Mouse (Mus musculus) limb, embryonic 10.5 days (tissue): ENCODE measurements around the gene Cdc5l. TPM values are rescaled to one million over a fixed set of nuclear protein-coding genes. Genes with fewer than 3 reads are reported as not detected.

Experiments
- DNase-seq: peaks from one replicate; pipeline ENCODE4 v3.0.0-alpha.2; 2017; ENCODE audit warnings: low spot score
- H3K27ac ChIP-seq: fragments of 300-500 bp; sonication (generic); 2 replicates; pipeline ENCODE4 v1.5.1; 2016; ENCODE audit warnings: mild to moderate bottlenecking
- H3K27me3 ChIP-seq: fragments of 300-500 bp; sonication (generic); 2 replicates; pipeline ENCODE4 v1.6.1; 2016; ENCODE audit warnings: low read depth, mild to moderate bottlenecking; ENCODE audit not compliant: poor library complexity, severe bottlenecking
- H3K36me3 ChIP-seq: fragments of 300-500 bp; sonication (generic); 2 replicates; pipeline ENCODE4 v1.6.1; 2016; ENCODE audit warnings: mild to moderate bottlenecking, moderate library complexity
- H3K4me1 ChIP-seq: fragments of 300-500 bp; sonication (generic); 2 replicates; pipeline ENCODE4 v1.6.1; 2016
- H3K4me3 ChIP-seq: fragments of 300-500 bp; sonication (generic); 2 replicates; pipeline ENCODE4 v1.5.1; 2016; ENCODE audit warnings: mild to moderate bottlenecking, moderate library complexity
- H3K9me3 ChIP-seq: fragments of 300-500 bp; sonication (generic); replicated peaks from 2 replicates; pipeline ENCODE4 v1.6.1; 2016; ENCODE audit warnings: mild to moderate bottlenecking
- WGBS: fragments of 180-500 bp; shearing (Covaris S2); methylation state at CpG from one replicate; pipeline ENCODE4 v1.1.7; 2016; 5-methylcytosine and 5-hydroxymethylcytosine counted together
- polyA plus RNA-seq: library from polyadenylated mRNA; unstranded; fragments of >200 nt; fragmentation: Nextera tagmentation; extraction: Ambion mirVana; gene quantifications from 2 replicates; pipeline ENCODE4 v1.2.1, GENCODE M21; 2016

The Cdc5l gene
- 68.3 and 68.9 TPM in 2 replicates for polyA plus RNA-seq

- peaks cover 23% of the 10 kb centered on the region for H3K36me3 ChIP-seq
- H3K27me3 ChIP-seq = no peaks in the 10 kb centered on the region
- under 1% methylated on average over 73 of the region's 73 CpGs for WGBS
- DNase-seq = peak; percentile 98
- H3K4me3 ChIP-seq = peak within 1 kb of the TSS; percentile 98
- peak within 1 kb of the TSS; percentile 94 for H3K27ac ChIP-seq
- H3K4me1 ChIP-seq = peaks cover 20% of the 10 kb centered on the region
- H3K9me3 ChIP-seq = no peaks in the 10 kb centered on the region
Observed at GRCm38 (mm10) chr17:45433419-45434261, at the start of gene Cdc5l. Gene Cdc5l (minus strand): TSS chr17:45433737.

DNA sequence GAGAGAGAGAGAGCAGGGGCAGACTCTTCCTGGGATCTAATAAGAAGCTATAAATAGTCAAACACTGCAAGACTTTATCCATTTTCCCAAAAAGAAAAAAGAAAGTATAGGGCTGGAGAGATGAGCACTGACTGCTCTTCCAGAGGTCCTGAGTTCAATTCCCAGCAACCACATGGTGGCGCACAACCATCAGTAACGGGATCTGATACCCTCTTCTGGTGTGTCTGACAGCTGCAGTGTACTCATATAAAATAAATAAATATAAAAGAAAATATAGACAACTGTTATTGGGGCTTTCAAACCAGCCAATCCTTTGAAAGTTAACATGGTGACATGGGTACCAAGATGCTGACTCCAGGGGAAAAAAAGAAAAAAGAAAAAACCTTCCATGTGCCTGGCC, 46.9 kb upstream of the Cdc5l start:
- Histone ChIP-seq H3K27me3 (peaks cover 28% of the 10 kb centered on the region), H3K4me1 (0 out of 2 replicates have a peak, but pooled peaks cover 3% of the 10 kb centered on the region), H3K36me3 (no peaks in the 10 kb centered on the region), H3K27ac (no peak overlapping the region), H3K9me3 (no peaks in the 10 kb centered on the region), H3K4me3 (no peak overlapping the region)
- DNase-seq = no peak
- 24% methylated on average over 2 of the region's 2 CpGs for WGBS

DNA sequence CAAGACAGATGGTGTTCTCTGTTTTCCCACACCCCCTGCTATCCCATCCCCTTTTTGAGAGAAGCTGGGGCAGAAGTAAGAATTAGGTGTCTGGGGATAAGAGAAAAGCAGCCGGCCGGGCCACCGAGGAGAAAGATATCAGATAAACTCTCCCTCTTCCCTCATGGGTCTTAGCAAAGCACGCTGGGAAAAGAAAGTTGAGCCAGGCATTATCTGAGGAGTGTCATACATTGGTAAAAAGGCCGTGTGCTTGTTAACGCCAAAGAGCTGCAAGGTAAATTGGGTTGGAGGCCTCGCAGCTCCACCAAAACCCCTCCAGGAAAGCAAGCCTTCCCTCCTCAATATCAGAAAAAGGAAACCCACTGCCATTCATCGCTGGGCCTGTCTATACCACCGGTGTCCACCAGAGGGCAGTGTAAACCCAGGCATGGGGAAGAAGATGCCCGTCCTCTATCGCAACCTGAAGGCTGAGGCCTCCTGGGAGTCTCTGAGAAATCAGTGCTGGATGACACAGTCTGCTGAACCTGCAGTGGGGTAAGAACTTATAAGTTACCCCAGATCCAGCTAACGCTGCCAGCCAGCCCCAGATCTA, 44.8 kb upstream of the Cdc5l start:
- DNase-seq = peak; percentile 93
- WGBS = 25% methylated on average over 12 of the region's 12 CpGs
- no peak overlapping the region for H3K4me3 ChIP-seq
- H3K36me3 ChIP-seq = no peaks in the 10 kb centered on the region
- no peak overlapping the region for H3K27ac ChIP-seq
- peaks cover 49% of the 10 kb centered on the region for H3K27me3 ChIP-seq
- H3K4me1 ChIP-seq = peaks cover 11% of the 10 kb centered on the region
- no peaks in the 10 kb centered on the region for H3K9me3 ChIP-seq

DNA sequence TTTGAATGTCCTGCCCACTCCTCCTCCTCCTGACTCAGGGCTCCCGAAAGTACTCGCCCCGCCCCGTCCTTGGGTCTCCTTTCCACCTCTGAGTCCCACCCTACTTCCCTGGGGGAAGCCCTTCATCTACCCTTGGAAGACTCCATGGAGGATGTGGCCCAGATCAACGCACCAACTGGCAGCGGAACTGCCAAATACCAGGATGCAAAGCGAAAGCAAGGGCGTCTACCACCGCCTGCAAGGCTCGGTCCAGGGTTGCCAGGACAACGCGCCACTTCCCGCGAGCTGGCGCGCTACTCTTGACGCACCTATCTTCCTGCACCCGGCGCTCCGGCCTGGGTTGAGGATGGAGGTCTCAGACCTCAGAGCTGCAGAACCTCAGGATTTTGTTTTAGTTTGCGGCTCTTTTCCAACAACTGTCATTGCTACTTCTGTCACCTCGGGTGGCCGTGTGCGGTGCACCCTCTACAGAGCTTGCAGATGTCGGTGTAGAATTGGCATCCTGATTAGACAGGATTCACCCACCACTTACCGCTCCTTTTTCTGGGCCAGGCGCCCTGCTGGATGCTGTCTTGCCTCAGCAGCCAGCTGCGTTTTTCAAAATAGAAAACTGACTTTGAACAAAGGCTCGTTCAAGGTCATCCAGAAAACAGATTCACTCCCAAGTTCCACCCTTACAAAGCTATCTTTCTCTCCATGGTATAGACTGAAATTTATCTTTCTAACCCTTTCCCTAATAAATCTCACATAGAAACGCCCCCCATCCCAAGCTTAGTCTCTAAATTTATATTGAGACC, 41.3 kb upstream of the Cdc5l start, which contains the start of gene Spats1:
Gene Spats1 (minus strand): TSS at position 747 of the 797 bp plus-strand sequence.
- peak within 1 kb of the TSS; percentile 53 for H3K4me3 ChIP-seq
- H3K4me1 ChIP-seq = peaks cover 11% of the 10 kb centered on the region
- H3K27me3 ChIP-seq = peaks cover 54% of the 10 kb centered on the region
- H3K9me3 ChIP-seq = no peaks in the 10 kb centered on the region
- WGBS = 5% methylated on average over 30 of the region's 30 CpGs
- no peak within 1 kb of the TSS for H3K27ac ChIP-seq
- no peaks in the 10 kb centered on the region for H3K36me3 ChIP-seq
- DNase-seq = peak; percentile 77

DNA sequence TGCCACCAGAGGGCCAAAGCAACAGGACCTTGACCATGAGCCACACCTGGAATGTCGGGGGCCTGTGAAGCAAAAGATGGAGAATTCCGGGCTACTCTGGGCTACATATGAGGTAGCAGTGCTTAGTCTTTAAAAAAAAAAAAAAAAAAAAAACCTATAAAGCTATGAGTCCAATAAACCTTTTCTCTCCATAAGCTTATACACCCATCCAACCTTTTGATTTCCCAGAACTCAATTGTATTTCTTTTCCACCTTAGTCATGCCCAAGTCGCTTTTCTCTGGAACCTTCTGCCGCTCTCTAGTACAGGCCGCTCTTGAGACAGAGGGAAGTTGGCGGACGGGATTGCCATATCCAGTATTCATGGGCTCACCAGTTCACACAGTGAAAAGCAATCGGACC, 40.6 kb upstream of the Cdc5l start:
- Histone ChIP-seq H3K27ac (no peak overlapping the region), H3K36me3 (no peaks in the 10 kb centered on the region), H3K27me3 (peaks cover 54% of the 10 kb centered on the region), H3K9me3 (no peaks in the 10 kb centered on the region), H3K4me3 (peak overlapping the region; percentile 53), H3K4me1 (peaks cover 11% of the 10 kb centered on the region)
- DNase-seq = no peak
- 75% methylated on average over 8 of the region's 8 CpGs for WGBS

DNA sequence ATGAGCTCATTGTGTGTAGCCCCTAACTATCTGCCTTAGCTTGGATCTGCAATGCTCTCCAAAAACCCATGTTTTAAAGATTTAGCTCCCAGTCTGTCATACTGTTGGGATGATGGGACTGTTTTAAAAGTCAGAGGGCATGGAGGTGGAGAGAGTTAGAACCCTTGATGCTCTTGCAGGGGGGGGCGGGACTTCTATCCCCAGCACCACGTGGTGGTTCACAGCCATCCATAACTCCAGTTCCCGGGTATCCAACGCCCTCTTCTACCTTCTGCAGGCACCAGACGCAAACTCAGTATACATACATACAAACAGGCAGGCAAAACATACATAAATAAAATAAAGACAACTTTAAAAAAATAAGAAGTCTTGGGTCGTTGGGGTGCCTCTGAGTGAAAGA, 40.1 kb upstream of the Cdc5l start:
- no peak for DNase-seq
- Histone ChIP-seq H3K27me3 (peaks cover 54% of the 10 kb centered on the region), H3K4me1 (peaks cover 11% of the 10 kb centered on the region), H3K36me3 (no peaks in the 10 kb centered on the region), H3K4me3 (no peak overlapping the region), H3K9me3 (no peaks in the 10 kb centered on the region), H3K27ac (no peak overlapping the region)
- 75% methylated on average over 6 of the region's 6 CpGs for WGBS

DNA sequence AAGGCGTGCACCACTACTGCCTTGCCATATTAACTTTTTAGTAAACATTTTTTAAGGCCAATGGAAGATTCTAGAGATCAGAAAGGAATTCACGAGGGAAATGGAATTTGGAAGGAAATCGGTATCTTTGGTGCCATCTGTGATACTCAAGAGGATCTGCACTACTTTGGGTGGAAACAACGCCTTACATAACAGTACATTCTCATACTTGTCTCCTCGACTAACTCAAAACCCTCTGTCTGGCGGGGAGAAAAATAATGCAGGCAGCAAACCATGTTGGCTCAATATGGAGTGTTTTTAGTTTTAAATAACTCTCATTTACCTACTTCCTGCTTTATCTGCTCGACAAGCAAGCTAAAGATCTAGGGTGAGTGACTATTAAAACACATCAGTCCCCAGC, 37.2 kb upstream of the Cdc5l start:
- WGBS = 85% methylated on average over 7 of the region's 7 CpGs
- Histone ChIP-seq H3K36me3 (no peaks in the 10 kb centered on the region), H3K27me3 (peaks cover 29% of the 10 kb centered on the region), H3K4me3 (no peak overlapping the region), H3K27ac (no peak overlapping the region), H3K9me3 (no peaks in the 10 kb centered on the region), H3K4me1 (peaks cover 8% of the 10 kb centered on the region)
- DNase-seq = no peak

GRCm38 (mm10) chr17:45468302-45468701, 34.8 kb upstream of the Cdc5l start:
- no peak overlapping the region for H3K4me3 ChIP-seq
- 86% methylated on average over 5 of the region's 5 CpGs for WGBS
- no peaks in the 10 kb centered on the region for H3K9me3 ChIP-seq
- H3K27me3 ChIP-seq = peaks cover 4% of the 10 kb centered on the region; the same call in 1 of the 2 replicates
- H3K36me3 ChIP-seq = no peaks in the 10 kb centered on the region
- 0 out of 2 replicates have a peak, but pooled peaks cover 3% of the 10 kb centered on the region for H3K4me1 ChIP-seq
- H3K27ac ChIP-seq = no peak overlapping the region
- no peak for DNase-seq

- H3K4me3 ChIP-seq = no peak overlapping the region
- no peaks in the 10 kb centered on the region for H3K27me3 ChIP-seq
- no peak for DNase-seq
- no peak overlapping the region for H3K27ac ChIP-seq
- WGBS = 65% methylated on average over 2 of the region's 2 CpGs
- no peaks in the 10 kb centered on the region for H3K36me3 ChIP-seq
- no peaks in the 10 kb centered on the region for H3K9me3 ChIP-seq
- H3K4me1 ChIP-seq = 0 out of 2 replicates have a peak, but pooled peaks cover 3% of the 10 kb centered on the region
Observed at GRCm38 (mm10) chr17:45466701-45467100, 33.2 kb upstream of the Cdc5l start.

DNA sequence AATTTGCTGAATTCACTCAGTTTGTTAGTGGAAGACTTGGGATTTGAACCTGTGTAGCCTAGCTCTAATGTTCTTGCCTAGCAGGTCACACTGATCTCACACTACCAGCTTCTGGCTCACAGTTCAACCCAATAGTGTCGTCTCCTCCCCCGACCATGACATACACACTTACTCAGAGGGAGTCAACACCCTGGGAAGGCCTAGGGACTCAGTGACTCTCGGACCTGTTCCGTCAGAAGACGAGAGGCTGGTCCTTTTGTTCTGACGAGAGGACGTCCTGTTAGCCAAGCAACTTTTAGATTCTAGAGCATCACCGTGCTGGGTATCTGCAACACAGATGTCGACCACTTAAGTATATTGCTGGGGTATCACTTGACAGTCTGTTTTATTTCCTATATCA, 30.7 kb upstream of the Cdc5l start:
- DNase-seq = no peak

DNA sequence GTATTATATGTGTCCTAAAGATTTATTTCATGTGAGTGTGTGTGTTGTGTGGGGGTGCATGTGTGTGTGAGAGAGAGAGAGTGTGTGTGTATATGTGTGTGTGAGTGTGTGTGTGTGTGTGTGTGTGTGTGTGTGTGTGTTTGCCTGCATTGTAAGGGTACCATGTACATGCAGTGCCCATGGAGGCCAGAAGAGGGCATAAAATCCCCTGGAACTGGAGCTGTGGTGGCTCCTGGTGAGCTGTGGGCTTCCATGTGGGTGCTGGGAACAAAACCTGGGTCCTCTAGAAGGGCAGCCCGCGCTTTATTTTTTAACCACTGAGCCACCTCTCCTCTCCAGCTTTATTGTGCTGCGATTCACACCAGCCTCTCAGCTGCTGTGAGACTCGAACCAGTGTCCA, 29.0 kb upstream of the Cdc5l start:
- Histone ChIP-seq H3K4me1 (0 out of 2 replicates have a peak, but pooled peaks cover 3% of the 10 kb centered on the region), H3K27ac (no peak overlapping the region), H3K27me3 (no peaks in the 10 kb centered on the region), H3K9me3 (no peaks in the 10 kb centered on the region), H3K36me3 (no peaks in the 10 kb centered on the region), H3K4me3 (no peak overlapping the region)
- 94% methylated on average over 4 of the region's 4 CpGs for WGBS
- no peak for DNase-seq

More for the DNA sequence above, 30.7 kb upstream of the Cdc5l start:
- H3K27ac ChIP-seq = no peak overlapping the region
- no peak overlapping the region for H3K4me3 ChIP-seq
- WGBS = 90% methylated on average over 9 of the region's 9 CpGs
- H3K4me1 ChIP-seq = 0 out of 2 replicates have a peak, but pooled peaks cover 3% of the 10 kb centered on the region
- no peaks in the 10 kb centered on the region for H3K9me3 ChIP-seq
- H3K36me3 ChIP-seq = no peaks in the 10 kb centered on the region
- no peaks in the 10 kb centered on the region for H3K27me3 ChIP-seq

GRCm38 (mm10) chr17:45459062-45459461, 25.5 kb upstream of the Cdc5l start:
- no peaks in the 10 kb centered on the region for H3K36me3 ChIP-seq
- H3K4me1 ChIP-seq = no peaks in the 10 kb centered on the region
- no peak for DNase-seq
- H3K9me3 ChIP-seq = no peaks in the 10 kb centered on the region
- H3K27ac ChIP-seq = no peak overlapping the region
- H3K4me3 ChIP-seq = no peak overlapping the region
- WGBS = 90% methylated on average over 8 of the region's 8 CpGs
- H3K27me3 ChIP-seq = no peaks in the 10 kb centered on the region
